ENCODE assay signal across 9 mouse cellular contexts in genomic region chr2:38196199-38197060, GRCm38 (mm10).
DNase-seq lines count a peak whose midpoint lies in the region; ATAC-seq and TF ChIP-seq lines count a peak whose summit lies in the region.
"Had no signal": no experiment of that assay in that cellular context is flagged by ENCODE, and none has a peak within 500 bp of the region (broad histone marks: within the 10 kb centered on the region; RNA-seq: fewer than 3 reads in every experiment).

No protein-coding gene starts in this region.

- H3K4me2 ChIP-seq in hindbrain, embryonic 14.5 days (replicated peaks): peak overlapping the region; percentile 17; the same call in 1 of the 2 replicates
- no peak overlapping the region for H3K4me2 ChIP-seq in hindbrain, embryonic 12.5 days (replicated peaks)
- H3K4me2 ChIP-seq in neural tube, embryonic 13.5 days: no peak overlapping the region
- H3K4me2 ChIP-seq in kidney, postnatal 0 days (ENCODE audit: low read length): peak overlapping the region; percentile 37

- intact Hi-C loops in left cerebral cortex, postnatal 4 days (cut with DNase I): no loop called here

- peak; percentile 27; the same call in 1 of the 2 replicates for ATAC-seq in hindbrain, embryonic 14.5 days (ENCODE audit: low FRiP score)
- ATAC-seq in hindbrain, embryonic 12.5 days (ENCODE audit: low FRiP score): no peak
- peak; percentile 63; the same call in 1 of the 2 replicates for ATAC-seq in neural tube, embryonic 13.5 days (ENCODE audit: low read depth)
- ATAC-seq in kidney, postnatal 0 days (replicated peaks; ENCODE audit: low FRiP score, low read depth): no peak

- no peak overlapping the region for H3K4me3 ChIP-seq in hindbrain, embryonic 14.5 days (replicated peaks; ENCODE audit: low read length)
- H3K4me3 ChIP-seq in hindbrain, embryonic 12.5 days: no peak overlapping the region
- H3K4me3 ChIP-seq in neural tube, embryonic 13.5 days: no peak overlapping the region
- no peak overlapping the region for H3K4me3 ChIP-seq in kidney, postnatal 0 days (replicated peaks; ENCODE audit: low read depth, low read length)

- TF ChIP-seq CTCF in kidney, postnatal 0 days (IDR thresholded peaks at IDR 0.05; ENCODE audit: low read depth): no peak

- no peaks in the 10 kb centered on the region for H3K9me3 ChIP-seq in hindbrain, embryonic 14.5 days (ENCODE audit: control insufficient read depth, low read length)
- H3K9me3 ChIP-seq in hindbrain, embryonic 12.5 days (replicated peaks): no peaks in the 10 kb centered on the region
- H3K9me3 ChIP-seq in neural tube, embryonic 13.5 days: no peaks in the 10 kb centered on the region
- no peaks in the 10 kb centered on the region for H3K9me3 ChIP-seq in kidney, postnatal 0 days (replicated peaks; ENCODE audit: low read length)

- DNase-seq in hindbrain, embryonic 14.5 days (ENCODE audit: low spot score): peak; percentile 59
- DNase-seq in neural tube, embryonic 10.5 days (ENCODE audit: extremely low spot score, low spot score): no peak
- peak; percentile 87 for DNase-seq in kidney, postnatal 0 days (ENCODE audit: low spot score)
- DNase-seq in yolk sac, embryonic 10.5 days (ENCODE audit: low spot score): no peak
- DNase-seq in left cerebral cortex, postnatal 4 days: no peak
- DNase-seq: gastrocnemius, postnatal 36 days; thymus, postnatal 36 days had no signal

- no peaks in the 10 kb centered on the region for H3K27me3 ChIP-seq in hindbrain, embryonic 14.5 days (ENCODE audit: control insufficient read depth, insufficient read depth, low read length)
- H3K27me3 ChIP-seq in hindbrain, embryonic 12.5 days: no peaks in the 10 kb centered on the region
- H3K27me3 ChIP-seq in neural tube, embryonic 13.5 days: no peaks in the 10 kb centered on the region
- H3K27me3 ChIP-seq in kidney, postnatal 0 days (ENCODE audit: insufficient read depth, low read length): no peaks in the 10 kb centered on the region

- no peaks in the 10 kb centered on the region for H3K36me3 ChIP-seq in hindbrain, embryonic 14.5 days (replicated peaks; ENCODE audit: control insufficient read depth, insufficient read depth)
- H3K36me3 ChIP-seq in hindbrain, embryonic 12.5 days: no peaks in the 10 kb centered on the region
- no peaks in the 10 kb centered on the region for H3K36me3 ChIP-seq in neural tube, embryonic 13.5 days
- H3K36me3 ChIP-seq in kidney, postnatal 0 days (ENCODE audit: insufficient read depth, low read length): no peaks in the 10 kb centered on the region

- H3K27ac ChIP-seq in hindbrain, embryonic 14.5 days: peak overlapping the region; percentile 32; the same call in 1 of the 2 replicates
- H3K27ac ChIP-seq in hindbrain, embryonic 12.5 days: no peak overlapping the region
- H3K27ac ChIP-seq in neural tube, embryonic 13.5 days (replicated peaks): no peak overlapping the region
- H3K27ac ChIP-seq in kidney, postnatal 0 days: 0 out of 2 replicates have a peak overlapping the region, but pooled peaks have one; percentile 8

- H3K9ac ChIP-seq in hindbrain, embryonic 14.5 days: no peak overlapping the region
- H3K9ac ChIP-seq in hindbrain, embryonic 12.5 days: no peak overlapping the region
- no peak overlapping the region for H3K9ac ChIP-seq in neural tube, embryonic 13.5 days
- H3K9ac ChIP-seq in kidney, postnatal 0 days (ENCODE audit: low read depth, low read length): no peak overlapping the region

- 41% methylated on average over 9 of the region's 9 CpGs for WGBS in hindbrain, embryonic 14.5 days
- WGBS in hindbrain, embryonic 12.5 days: 62% methylated on average over 9 of the region's 9 CpGs
- WGBS in neural tube, embryonic 13.5 days: 55% methylated on average over 9 of the region's 9 CpGs
- WGBS in kidney, postnatal 0 days: 35% methylated on average over 9 of the region's 9 CpGs

- peaks cover 6% of the 10 kb centered on the region; the same call in 1 of the 2 replicates for H3K4me1 ChIP-seq in hindbrain, embryonic 14.5 days (replicated peaks; ENCODE audit: control insufficient read depth, insufficient read depth, low read length)
- H3K4me1 ChIP-seq in hindbrain, embryonic 12.5 days: 0 out of 2 replicates have a peak, but pooled peaks cover 3% of the 10 kb centered on the region
- H3K4me1 ChIP-seq in neural tube, embryonic 13.5 days (replicated peaks): peaks cover 13% of the 10 kb centered on the region
- no peaks in the 10 kb centered on the region for H3K4me1 ChIP-seq in kidney, postnatal 0 days (replicated peaks; ENCODE audit: insufficient read depth, low read length)

Comparison
In these comparisons a context has a peak if more than half of its experiments do, and no peak if none do; other contexts are left out.
1. ATAC-seq: peak in hindbrain, embryonic 14.5 days (single experiment) and neural tube, embryonic 13.5 days (single experiment); none in hindbrain, embryonic 12.5 days (single experiment) and kidney, postnatal 0 days (single experiment).
2. H3K27ac ChIP-seq: peak in hindbrain, embryonic 14.5 days (single experiment) and kidney, postnatal 0 days (single experiment); none in hindbrain, embryonic 12.5 days (single experiment) and neural tube, embryonic 13.5 days (single experiment).
3. H3K4me2 ChIP-seq: peak in hindbrain, embryonic 14.5 days (single experiment) and kidney, postnatal 0 days (single experiment); none in hindbrain, embryonic 12.5 days (single experiment) and neural tube, embryonic 13.5 days (single experiment).
4. DNase-seq: peak in hindbrain, embryonic 14.5 days (single experiment) and kidney, postnatal 0 days (single experiment); none in neural tube, embryonic 10.5 days (single experiment), yolk sac, embryonic 10.5 days (single experiment) and left cerebral cortex, postnatal 4 days (single experiment).